11 mouse cellular contexts compared by ENCODE assay signal in genomic region chr12:86686551-86687330, GRCm38 (mm10). TPM values are rescaled to one million over a fixed set of nuclear protein-coding genes. Genes with fewer than 3 reads are reported as not detected.
A peak's percentile ranks its signal among the peaks of the same experiment; 100 is the strongest.
DNase-seq lines count a peak whose midpoint lies in the region; ATAC-seq and TF ChIP-seq lines count a peak whose summit lies in the region.
"Had no signal": no experiment of that assay in that cellular context is flagged by ENCODE, and none has a peak within 500 bp of the region (broad histone marks: within the 10 kb centered on the region; RNA-seq: fewer than 3 reads in every experiment).

No protein-coding gene starts in this region.

- H3K9me3 ChIP-seq in embryonic facial prominence, embryonic 12.5 days, result no peaks in the 10 kb centered on the region
- H3K9me3 ChIP-seq in embryonic facial prominence, embryonic 10.5 days, result no peaks in the 10 kb centered on the region
- H3K9me3 ChIP-seq in lung, embryonic 14.5 days (ENCODE audit: low read depth, low read length), result no peaks in the 10 kb centered on the region

- H3K27me3 ChIP-seq in embryonic facial prominence, embryonic 12.5 days, result no peaks in the 10 kb centered on the region
- no peaks in the 10 kb centered on the region for H3K27me3 ChIP-seq in embryonic facial prominence, embryonic 10.5 days (replicated peaks; ENCODE audit: low read depth, poor library complexity, severe bottlenecking)
- no peaks in the 10 kb centered on the region for H3K27me3 ChIP-seq in lung, embryonic 14.5 days (ENCODE audit: insufficient read depth, low read length)

- 56% methylated on average over 13 of the region's 13 CpGs for WGBS in embryonic facial prominence, embryonic 12.5 days
- WGBS in embryonic facial prominence, embryonic 10.5 days, result 60% methylated on average over 13 of the region's 13 CpGs
- WGBS in lung, embryonic 14.5 days, result 57% methylated on average over 13 of the region's 13 CpGs

- H3K4me3 ChIP-seq in embryonic facial prominence, embryonic 12.5 days, result no peak overlapping the region
- no peak overlapping the region for H3K4me3 ChIP-seq in embryonic facial prominence, embryonic 10.5 days
- H3K4me3 ChIP-seq in lung, embryonic 14.5 days (ENCODE audit: low read depth, low read length), result no peak overlapping the region

- no peak for ATAC-seq in embryonic facial prominence, embryonic 12.5 days (ENCODE audit: insufficient number of reproducible peaks, insufficient read depth, low FRiP score, low TSS enrichment)
- no peak for ATAC-seq in lung, embryonic 14.5 days (ENCODE audit: insufficient read depth)

- H3K36me3 ChIP-seq in embryonic facial prominence, embryonic 12.5 days, result peaks cover 35% of the 10 kb centered on the region
- H3K36me3 ChIP-seq in embryonic facial prominence, embryonic 10.5 days (replicated peaks), result peaks cover 87% of the 10 kb centered on the region
- peaks cover 16% of the 10 kb centered on the region; the same call in 1 of the 2 replicates for H3K36me3 ChIP-seq in lung, embryonic 14.5 days (ENCODE audit: insufficient read depth)

- no peak for TF ChIP-seq CTCF in lung, embryonic 14.5 days (IDR thresholded peaks at IDR 0.05; ENCODE audit: low read depth)

- no peak overlapping the region for H3K9ac ChIP-seq in embryonic facial prominence, embryonic 12.5 days
- H3K9ac ChIP-seq in lung, embryonic 14.5 days, result no peak overlapping the region

- H3K4me1 ChIP-seq in embryonic facial prominence, embryonic 12.5 days, result 0 out of 2 replicates have a peak, but pooled peaks cover 4% of the 10 kb centered on the region
- H3K4me1 ChIP-seq in embryonic facial prominence, embryonic 10.5 days, result peaks cover 39% of the 10 kb centered on the region
- H3K4me1 ChIP-seq in lung, embryonic 14.5 days (ENCODE audit: insufficient read depth), result 0 out of 2 replicates have a peak, but pooled peaks cover 3% of the 10 kb centered on the region

- DNase-seq in embryonic facial prominence, embryonic 10.5 days (ENCODE audit: low spot score), result no peak
- DNase-seq in lung, embryonic 14.5 days, result no peak
- DNase-seq in lung, postnatal 25 days (ENCODE audit: low spot score), result no peak
- peak; percentile 51 for DNase-seq in MEL-GATA-1-ER (ENCODE audit: extremely low read depth, low read depth)
- DNase-seq in liver, result peak; percentile 26
- DNase-seq in urinary bladder, adult 2 months (ENCODE audit: low spot score), result no peak
- DNase-seq in frontal cortex, postnatal 25 days (ENCODE audit: low spot score in 2 of 2), result no peak
- DNase-seq: thymus, adult 18-20 months had no signal

- no peak overlapping the region for H3K4me2 ChIP-seq in embryonic facial prominence, embryonic 12.5 days (replicated peaks)
- H3K4me2 ChIP-seq in lung, embryonic 14.5 days, result 0 out of 2 replicates have a peak overlapping the region, but pooled peaks have one; percentile 10

- peak overlapping the region; percentile 41; the same call in 1 of the 2 replicates for H3K27ac ChIP-seq in embryonic facial prominence, embryonic 12.5 days
- H3K27ac ChIP-seq in embryonic facial prominence, embryonic 10.5 days (replicated peaks), result no peak overlapping the region
- peak overlapping the region; percentile 72 for H3K27ac ChIP-seq in lung, embryonic 14.5 days (ENCODE audit: low read depth)

RNA-seq across cellular contexts. Expression of gene Vash1, which starts 8.2 kb away (rescaled TPM):
- polyA plus RNA-seq in embryonic facial prominence, embryonic 12.5 days (2016; fragmentation: Nextera tagmentation; extraction: Ambion mirVana), result 18.8 and 19.3 TPM in 2 replicates
- polyA plus RNA-seq in embryonic facial prominence, embryonic 10.5 days (2016; fragmentation: Nextera tagmentation; extraction: Ambion mirVana), result 13.5 and 14.7 TPM in 2 replicates
- 12.7 and 14.2 TPM in 2 replicates for polyA plus RNA-seq in lung, embryonic 14.5 days (2014; fragmentation: Nextera tagmentation; extraction: Ambion mirVana)
- polyA plus RNA-seq in urinary bladder, adult 2 months (2012; rRNA removed), result 1.3 and 1.8 TPM in 2 replicates

RNA-seq across cellular contexts. Expression of gene Angel1, which starts 39.5 kb away (rescaled TPM):
- polyA plus RNA-seq in embryonic facial prominence, embryonic 12.5 days (2016; fragmentation: Nextera tagmentation; extraction: Ambion mirVana), result 12.9 and 13.9 TPM in 2 replicates
- 14.3 and 15.5 TPM in 2 replicates for polyA plus RNA-seq in embryonic facial prominence, embryonic 10.5 days (2016; fragmentation: Nextera tagmentation; extraction: Ambion mirVana)
- 14.3 and 15.1 TPM in 2 replicates for polyA plus RNA-seq in lung, embryonic 14.5 days (2014; fragmentation: Nextera tagmentation; extraction: Ambion mirVana)
- polyA plus RNA-seq in urinary bladder, adult 2 months (2012; rRNA removed), result 6.7 and 6.9 TPM in 2 replicates

RNA-seq across cellular contexts. Expression of gene Lrrc74a, which starts 47.4 kb away (rescaled TPM):
- polyA plus RNA-seq in embryonic facial prominence, embryonic 12.5 days (2016; fragmentation: Nextera tagmentation; extraction: Ambion mirVana), result not detected in 2 replicates
- polyA plus RNA-seq in embryonic facial prominence, embryonic 10.5 days (2016; fragmentation: Nextera tagmentation; extraction: Ambion mirVana), result not detected in 2 replicates
- polyA plus RNA-seq in lung, embryonic 14.5 days (2014; fragmentation: Nextera tagmentation; extraction: Ambion mirVana), result not detected in 2 replicates
- not detected in 2 replicates for polyA plus RNA-seq in urinary bladder, adult 2 months (2012; rRNA removed)
- polyA plus RNA-seq: C2C12; embryonic facial prominence, embryonic 14.5 days had no signal

Comparison
In these comparisons a context has a peak if more than half of its experiments do, and no peak if none do; other contexts are left out.
1. DNase-seq: peak in MEL-GATA-1-ER (single experiment) and liver (single experiment); none in embryonic facial prominence, embryonic 10.5 days (single experiment), lung, embryonic 14.5 days (single experiment), lung, postnatal 25 days (single experiment), urinary bladder, adult 2 months (single experiment) and frontal cortex, postnatal 25 days (0 of 2).